Mouse (Mus musculus) lung, postnatal 4 days (tissue): Measurements from ENCODE around the gene Calcoco2.

ENCODE experiments used
- DNase-seq, 2 experiments: peaks; one replicate each; pipeline ENCODE4 v3.0.0; 2021

Calcoco2 gene

GRCm38 (mm10) chr11:96076221-96077105 is 35.3 kb downstream of the Calcoco2 start:
- DNase-seq: peak in 1 of 2 experiments; percentile 5

- peak; percentile 99 to 100 for DNase-seq
Measured at GRCm38 (mm10) chr11:96075509-96076220, 36.1 kb downstream of the Calcoco2 start, which contains the start of gene Atp5g1. TSS of gene Atp5g1 (minus strand) at chr11:96075670.

- DNase-seq: no peak
Measured at GRCm38 (mm10) chr11:96075177-96075508, 36.6 kb downstream of the Calcoco2 start.

- DNase-seq: no peak
Measured at GRCm38 (mm10) chr11:96074351-96075176, 37.2 kb downstream of the Calcoco2 start.

GRCm38 (mm10) chr11:96073295-96073993 is 38.3 kb downstream of the Calcoco2 start:
- no peak for DNase-seq

GRCm38 (mm10) chr11:96071013-96071412 is 40.8 kb downstream of the Calcoco2 start:
- DNase-seq: no peak

- no peak for DNase-seq
Measured at GRCm38 (mm10) chr11:96070353-96070752, 41.4 kb downstream of the Calcoco2 start.

GRCm38 (mm10) chr11:96068231-96068630 is 43.5 kb downstream of the Calcoco2 start:
- no peak for DNase-seq

GRCm38 (mm10) chr11:96065215-96065911 is 46.4 kb downstream of the Calcoco2 start, which contains the start of gene Ube2z:
TSS of gene Ube2z (minus strand) at chr11:96065388.
- DNase-seq: peak; percentile 99

- peak; percentile 55 to 57 for DNase-seq
Measured at GRCm38 (mm10) chr11:96064521-96065214, 47.1 kb downstream of the Calcoco2 start.

GRCm38 (mm10) chr11:96058309-96058708 is 53.5 kb downstream of the Calcoco2 start:
- no peak for DNase-seq

- no peak for DNase-seq
Measured at GRCm38 (mm10) chr11:96050854-96051253, 60.9 kb downstream of the Calcoco2 start.

- no peak for DNase-seq
Measured at GRCm38 (mm10) chr11:96049939-96050338, 61.8 kb downstream of the Calcoco2 start.
